Mouse (Mus musculus): ENCODE data around the gene Chit1.

Gene Chit1

DNA sequence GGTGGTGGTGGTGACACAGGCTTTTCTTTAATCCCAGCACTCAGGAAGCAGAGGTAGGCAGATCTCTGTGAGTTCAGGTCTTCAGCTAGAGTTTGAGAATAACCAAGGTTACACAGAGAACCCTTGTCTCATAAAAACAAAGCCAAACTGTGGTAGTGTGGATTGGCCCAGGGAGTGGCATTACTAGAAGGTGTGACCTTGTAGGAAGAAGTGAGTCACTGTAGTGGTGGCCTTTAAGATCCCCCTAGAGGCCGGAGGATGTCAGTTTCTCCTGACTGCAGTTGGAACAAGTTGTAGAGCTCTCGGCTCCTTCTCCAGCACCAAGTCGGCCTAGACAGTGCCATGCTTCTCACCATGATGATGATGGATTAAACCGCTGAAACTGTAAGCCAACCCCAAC is at the start of gene Chit1:
Gene Chit1, plus strand, starts transcription at position 264 of the 400 bp plus-strand sequence.
- DNase-seq: no peak

DNA sequence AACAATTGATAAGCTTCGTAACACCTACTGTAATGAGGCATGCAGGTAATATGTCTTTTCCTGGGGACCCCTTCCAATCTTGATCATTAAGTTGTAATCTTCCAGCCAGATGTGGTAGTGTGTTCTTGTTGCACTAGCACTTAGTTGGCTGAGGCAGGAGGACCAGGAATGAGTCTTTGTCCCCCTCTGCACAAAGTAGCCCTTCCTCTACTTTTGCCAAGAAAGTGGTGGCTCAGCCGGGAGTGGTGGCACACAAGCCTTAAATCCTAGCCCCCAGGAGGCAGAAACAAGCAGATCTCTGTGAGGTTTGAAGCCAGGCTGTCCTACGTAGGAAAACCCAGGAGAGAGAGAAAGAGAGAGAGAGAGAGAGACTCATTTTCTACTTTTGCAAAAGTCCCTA is 49.1 kb upstream of the Chit1 start:
- no peak for DNase-seq

DNA sequence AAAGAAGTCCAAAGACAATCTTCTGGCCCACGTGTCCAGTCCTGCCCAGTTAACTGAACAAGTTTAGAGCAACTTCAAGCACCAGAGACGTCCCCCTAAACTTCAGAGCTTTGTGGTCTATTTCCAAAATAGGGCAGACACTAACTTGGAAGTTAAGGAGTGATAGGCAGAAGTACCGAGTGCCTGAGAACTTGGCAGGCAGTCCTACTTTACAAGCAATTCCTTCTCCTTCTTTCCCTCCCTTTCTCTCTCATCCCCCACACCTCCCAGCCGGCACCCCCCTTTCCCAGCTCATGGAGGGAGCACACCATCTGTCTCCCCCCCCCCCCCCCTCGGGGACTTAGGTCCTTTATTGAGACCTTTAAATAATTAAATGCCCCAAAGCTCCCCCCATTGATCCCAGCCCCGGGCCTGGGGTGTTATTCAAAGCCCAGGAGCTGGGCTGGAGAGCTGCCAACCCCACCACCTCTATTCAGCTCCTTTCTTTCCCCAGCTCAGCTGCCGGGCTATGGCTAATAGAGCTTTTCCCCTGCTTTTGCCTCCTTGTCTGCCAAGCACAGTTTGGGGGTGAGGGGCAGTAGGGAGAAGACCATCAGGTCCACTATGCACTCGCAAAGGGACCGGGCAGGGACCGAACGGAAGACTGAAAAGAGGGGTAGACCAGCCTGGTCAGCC is 48.5 kb upstream of the Chit1 start:
- no peak for DNase-seq

DNA sequence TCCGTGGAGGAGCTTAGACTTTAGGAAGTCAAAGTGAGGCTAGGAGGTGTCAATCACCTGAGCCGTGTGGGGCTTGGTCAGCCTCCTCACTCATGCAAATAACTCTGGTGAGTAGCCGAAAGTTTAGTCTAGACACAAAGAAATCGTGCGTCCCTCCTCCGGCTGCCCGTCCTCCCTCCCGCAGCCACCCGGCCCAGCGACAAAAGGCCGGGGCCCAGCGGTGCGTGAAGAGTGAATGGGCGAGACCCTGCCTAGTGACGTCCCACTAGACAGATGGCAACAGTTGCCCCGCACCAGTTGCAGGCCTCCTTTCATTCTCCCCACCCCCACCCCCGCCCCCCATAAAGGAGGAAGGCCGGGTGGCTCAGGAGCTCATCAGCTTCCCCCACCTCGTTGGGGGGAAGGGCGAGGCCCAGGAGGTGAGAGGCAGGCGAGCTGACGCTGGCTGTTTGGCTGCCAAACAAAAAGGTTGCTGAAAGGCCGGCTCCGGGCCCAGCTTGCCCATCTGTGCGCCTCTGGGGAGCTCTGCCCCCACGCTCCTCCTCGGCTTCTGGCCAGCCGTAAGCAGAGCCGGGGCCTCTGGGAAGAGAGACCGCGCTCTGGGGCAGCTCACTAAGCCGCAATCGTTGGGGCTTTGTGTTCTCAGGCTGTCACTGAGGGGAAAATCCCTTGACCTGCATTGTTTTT is 47.8 kb upstream of the Chit1 start:
- peak; percentile 73 to 79 for DNase-seq

DNA sequence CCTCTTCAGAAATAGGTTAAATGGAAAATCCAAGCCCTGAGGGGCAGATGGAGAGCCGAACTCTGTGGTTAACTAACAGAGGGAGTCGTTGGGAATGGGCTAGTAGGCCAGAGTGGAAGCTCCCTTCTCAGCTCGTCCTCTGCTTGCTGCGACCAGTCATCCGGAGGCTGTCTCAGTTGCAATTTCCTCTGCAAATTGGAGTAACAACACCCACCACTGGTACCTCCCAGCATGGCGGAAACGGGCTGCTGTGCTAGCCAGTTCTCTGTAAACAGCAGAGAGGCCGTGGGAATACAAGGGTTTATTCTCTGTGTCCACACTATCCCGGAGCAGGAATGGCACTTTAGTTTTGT is 47.3 kb upstream of the Chit1 start:
- peak in 1 of 2 experiments; percentile 64 for DNase-seq

DNA sequence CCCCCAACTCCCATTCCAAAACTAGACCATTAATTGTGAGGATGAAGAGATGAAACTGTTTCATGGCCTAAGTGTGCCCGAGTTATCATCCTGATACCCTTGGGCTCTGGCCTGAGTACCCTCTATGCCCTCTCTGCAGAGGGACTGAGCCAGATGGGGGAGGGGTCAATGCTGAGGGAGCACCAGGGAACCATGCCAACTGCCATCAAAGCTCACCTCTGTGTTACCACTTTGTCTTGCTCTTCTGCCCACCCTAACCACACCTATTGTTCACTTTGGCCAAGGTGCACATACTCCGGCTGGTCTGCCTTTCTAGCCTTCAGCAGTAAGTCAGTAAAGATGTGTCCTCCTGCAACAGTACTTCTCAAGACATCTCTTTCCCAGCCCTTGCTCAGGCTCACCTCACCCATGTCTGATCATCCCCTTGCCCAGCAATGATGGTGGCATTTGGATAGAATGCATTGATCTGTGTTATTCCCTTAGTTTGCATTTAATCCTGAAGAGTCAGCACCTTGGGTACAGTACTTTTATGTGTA is 46.7 kb upstream of the Chit1 start:
- no peak for DNase-seq

DNA sequence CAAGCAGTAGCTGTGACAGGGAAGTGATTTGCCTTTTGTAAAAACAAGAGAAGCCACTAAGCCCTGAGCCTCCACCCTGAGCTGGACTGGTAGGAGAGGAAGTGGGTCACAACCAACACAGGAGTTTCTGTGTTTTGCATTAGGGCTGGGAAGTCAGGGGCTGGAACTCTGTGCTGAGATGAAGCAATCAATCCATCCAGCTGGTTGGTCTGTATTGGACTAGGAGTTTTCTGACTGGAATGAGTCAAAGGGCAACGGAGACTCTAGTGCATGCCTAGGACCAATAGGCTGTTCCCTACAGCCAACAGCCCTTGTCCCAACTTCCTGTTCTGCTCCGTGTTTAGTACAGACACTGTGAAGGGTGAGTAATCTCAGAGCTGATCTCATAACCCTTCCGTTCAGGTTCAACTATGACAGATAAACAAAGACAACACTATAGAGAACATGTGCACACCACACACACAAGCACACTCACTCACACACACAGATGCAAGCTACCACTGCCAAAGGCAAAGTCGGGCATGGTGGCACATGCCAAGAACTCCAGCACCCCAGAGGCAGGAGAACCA is 45.7 kb upstream of the Chit1 start:
- peak; percentile 72 to 76 for DNase-seq

DNA sequence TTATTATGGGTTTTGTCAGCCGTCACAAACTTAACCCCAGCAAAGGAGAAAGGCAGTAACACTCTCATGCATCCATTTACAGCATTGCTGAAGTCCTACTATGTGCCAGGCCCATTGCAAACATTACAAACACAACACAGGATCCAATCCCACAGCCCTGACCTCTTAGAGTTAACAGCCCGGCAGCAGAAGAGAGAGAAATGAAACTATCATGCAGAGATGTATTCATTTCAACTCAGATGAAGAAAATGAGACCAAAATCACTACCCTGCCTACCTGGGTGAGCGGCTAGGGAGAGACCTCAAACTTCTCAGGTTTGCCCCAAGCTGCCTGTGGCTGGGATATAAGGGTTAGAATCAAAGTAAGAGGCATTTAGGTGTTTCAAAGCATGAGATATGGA is 44.5 kb upstream of the Chit1 start:
- no peak for DNase-seq

DNA sequence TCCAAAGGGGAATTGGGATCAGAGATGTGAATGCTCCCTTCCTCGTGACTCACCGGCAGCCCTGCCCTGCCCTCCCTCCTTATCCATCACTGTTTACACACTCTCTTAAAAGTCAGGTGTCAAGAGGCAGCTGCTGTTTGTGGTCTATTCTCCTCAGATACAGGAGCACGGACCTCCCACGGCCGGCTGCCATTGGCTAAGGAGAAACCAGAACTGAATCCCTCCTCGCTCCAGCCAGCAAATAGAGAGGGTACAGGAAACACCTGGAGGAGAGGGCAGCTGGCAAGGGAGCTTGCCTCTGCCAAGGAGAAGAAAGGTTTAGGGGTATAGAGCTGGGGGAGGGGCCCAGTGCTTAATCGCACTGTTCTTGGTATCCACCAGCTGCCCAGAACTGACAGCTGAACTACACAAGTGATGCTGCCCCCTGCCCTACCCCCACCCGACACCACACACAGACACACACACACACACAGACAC is 43.9 kb upstream of the Chit1 start:
- peak; percentile 93 to 95 for DNase-seq

DNA sequence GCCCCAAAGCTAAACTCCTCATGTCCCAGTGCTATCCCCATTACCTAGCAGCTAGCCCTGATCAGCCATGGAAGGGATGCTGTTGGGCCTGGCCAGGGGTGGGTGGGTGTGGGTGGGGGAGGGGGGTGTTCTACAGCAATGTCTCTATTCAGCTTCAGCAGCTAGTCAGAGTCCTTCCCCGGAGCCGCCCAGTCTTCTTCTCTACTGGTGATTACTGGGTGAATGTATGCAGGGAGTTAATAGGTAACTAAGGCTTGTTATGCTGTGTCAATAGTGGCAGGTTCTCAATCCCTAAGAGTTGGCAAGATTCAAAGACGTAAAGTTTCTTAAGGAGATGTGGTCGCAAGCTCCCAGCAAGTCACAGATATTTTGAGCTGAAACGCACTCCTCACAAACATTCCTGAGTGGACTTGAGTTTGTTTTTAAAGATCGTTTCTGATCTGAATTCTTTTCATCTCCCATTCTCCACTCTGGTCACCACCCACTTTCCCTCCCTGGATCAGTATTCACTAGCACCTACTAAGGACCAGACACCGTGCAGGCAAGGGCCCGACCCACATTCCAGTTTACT is 40.9 kb upstream of the Chit1 start:
- no peak for DNase-seq

DNA sequence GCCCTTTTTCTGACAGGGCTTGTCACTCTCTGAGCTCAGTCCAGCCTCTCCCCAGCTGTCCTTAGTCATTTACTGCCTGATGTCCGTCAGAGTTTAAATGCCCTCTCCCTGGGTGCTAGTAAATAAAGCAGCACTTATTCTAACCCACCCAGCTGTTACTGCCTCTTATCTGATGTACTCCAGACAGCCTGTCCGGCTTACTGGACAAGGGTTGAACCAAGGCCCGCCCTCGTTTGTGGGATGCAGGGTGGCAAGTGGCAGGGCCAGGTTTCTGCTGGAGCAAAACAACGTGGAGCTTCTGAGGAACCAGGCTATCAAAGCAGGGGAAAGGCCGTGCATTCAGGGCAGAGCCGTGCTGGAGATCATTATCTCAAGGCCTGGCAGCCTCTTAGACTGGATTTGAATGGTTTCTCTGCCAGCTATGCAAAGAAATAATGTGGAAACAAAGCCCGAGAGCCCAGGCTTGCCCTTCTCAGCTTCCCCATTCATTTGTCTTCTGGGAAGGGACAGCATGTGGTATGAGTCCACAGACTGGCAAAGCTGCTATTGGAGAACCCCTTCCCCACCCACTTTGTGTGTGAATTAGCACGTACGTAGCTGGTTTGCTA is 39.5 kb upstream of the Chit1 start:
- peak; percentile 82 to 89 for DNase-seq

DNA sequence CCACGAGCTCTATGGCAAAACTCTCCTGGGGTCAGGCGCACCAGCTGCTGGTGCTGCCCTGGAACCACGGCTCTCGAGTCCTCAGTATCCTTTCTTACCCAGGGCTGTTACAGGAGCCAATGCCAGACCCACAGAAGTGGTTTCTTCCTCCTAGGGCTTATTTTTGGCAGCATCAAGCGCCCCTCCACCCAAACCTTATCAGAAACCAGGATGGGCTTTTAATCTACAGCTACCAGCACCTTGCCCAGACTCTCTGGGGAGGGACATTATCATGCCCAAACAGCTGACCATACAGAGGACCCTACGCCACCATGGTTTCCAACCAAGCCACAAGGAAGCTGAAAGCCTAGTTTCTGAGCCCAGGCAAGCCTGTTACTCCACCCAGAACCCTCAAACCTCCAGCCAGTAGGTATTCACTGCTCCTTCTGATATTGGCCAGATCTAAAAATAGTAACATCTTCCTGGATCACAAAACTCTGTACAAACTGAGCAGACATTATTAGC is 37.9 kb upstream of the Chit1 start:
- no peak for DNase-seq

DNA sequence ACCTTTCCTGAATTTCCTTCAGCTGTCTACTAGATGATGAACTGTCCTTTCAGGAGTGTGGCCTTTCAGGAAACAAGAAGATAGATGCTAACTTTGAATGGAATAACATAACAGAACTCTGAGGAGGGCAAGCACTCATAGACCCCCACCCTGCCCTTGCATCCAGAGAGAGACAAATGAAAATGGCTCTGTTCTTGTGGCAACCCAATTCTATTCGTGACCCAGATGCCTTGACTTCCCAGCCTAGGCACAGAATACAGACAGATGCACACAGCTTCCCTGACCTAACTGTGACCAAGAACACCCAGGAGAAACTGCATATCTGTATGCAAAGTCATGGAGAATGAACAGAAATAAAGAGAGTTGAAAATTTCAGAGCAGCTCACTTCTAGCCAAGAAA is 37.4 kb upstream of the Chit1 start:
- DNase-seq: no peak

DNA sequence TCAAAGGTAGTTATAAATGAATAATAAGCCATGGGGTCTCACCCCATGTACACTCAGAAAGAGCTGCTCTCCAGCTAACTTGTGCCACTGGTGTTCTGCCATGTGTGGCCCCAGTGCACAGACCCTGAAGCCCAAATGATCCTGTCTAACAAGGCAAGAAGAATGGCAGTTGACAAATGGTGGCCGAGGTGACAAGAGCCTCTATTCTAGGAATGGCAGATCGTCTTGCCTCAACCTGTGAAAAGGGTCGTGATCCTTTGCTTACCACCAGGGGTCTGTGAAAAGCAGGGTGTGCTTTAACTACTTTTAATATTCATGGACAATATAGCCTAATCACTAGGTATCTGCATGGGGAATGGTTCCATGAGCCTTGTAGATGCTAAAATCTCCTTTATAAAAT is 36.9 kb upstream of the Chit1 start:
- DNase-seq: no peak

DNA sequence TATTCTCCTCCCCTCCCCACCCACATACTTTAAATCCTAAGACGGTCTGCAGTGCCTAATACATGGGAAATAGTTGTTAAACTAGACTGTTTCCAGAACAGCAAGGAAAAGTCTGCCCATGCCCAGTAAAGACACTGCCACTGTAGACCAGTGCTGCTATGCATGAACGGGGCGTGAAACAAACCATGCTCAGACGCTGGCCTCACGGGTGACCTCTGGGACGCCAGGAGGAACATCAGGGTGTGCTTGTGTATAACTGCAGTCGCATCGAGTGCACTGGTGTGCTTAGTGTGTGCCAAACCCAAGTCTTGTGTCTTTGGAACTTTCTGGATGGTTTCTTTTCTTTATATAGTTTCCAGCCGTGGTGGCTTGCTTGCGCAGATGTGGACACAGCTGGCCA is 36.4 kb upstream of the Chit1 start:
- no peak for DNase-seq

DNA sequence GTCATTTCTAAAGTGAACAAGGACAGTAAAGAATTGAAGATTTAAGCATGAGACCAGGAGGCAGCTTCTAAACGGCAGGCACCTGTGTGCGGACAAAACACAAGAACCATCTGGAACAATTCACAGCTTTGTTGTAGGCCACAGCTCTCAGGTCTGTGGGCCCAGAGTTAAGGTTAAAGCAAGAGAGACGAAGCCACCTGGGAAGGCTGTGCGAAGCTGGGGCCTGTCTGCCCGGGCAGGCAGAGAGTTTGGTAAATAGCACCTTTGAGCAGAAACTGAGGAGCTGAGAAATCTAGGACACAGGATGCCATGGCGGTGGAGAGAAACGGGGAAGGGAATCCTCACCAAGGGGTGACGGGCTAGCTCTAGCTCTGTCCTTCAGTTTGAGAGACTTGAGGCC is 35.5 kb upstream of the Chit1 start:
- no peak for DNase-seq

DNA sequence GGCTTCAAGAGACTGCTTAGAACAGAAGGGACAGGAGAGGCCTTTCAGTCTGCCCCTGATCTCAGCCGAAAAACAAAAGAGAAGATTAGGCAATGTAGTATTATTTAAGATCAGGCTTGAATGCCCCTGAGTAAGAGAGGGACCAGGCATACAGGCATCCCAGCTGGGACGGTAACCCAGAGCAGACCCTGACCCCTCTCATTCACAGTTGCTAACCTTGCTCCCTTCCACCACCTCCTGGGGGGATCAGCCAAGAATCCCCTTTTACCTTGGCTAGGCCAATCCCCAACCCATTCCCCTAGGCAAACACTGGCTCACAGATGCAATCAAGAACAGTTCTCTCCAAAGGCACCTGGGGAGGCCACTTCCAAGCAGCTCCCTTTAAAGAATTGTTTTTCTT is 34.3 kb upstream of the Chit1 start:
- no peak for DNase-seq

DNA sequence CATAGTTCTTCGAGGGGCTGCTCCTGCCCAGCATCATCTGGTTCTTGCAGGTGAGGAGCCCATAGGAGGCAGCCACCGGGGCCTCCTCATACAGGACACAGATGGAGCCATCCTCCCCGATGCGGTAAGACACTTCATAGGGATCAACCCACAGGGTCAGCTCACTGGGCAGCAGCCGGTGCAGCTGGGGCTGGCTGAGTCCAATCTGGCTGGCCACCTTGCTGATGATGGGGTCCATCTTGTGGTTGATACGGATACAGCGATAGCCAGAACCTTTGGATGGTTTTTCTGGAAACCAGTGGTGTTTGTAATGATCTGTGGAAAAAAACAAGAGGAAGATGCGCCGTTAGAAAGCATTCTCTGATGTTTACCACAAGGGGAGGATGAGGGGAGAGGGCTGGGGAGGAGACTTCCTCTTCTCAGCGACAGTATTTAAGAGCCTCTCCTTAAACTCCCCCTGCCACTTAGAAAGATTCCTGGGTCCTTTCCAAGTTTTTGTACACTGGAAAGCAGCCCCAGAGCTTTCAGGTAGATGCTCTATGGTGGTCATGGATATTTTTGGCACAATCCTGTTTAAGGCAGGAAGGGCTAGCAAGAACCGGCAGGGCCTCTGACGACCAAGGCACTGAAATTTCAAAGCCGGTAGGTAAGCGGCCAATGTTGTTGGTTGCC is 33.5 kb upstream of the Chit1 start:
- peak in 1 of 2 experiments; percentile 66 for DNase-seq

DNA sequence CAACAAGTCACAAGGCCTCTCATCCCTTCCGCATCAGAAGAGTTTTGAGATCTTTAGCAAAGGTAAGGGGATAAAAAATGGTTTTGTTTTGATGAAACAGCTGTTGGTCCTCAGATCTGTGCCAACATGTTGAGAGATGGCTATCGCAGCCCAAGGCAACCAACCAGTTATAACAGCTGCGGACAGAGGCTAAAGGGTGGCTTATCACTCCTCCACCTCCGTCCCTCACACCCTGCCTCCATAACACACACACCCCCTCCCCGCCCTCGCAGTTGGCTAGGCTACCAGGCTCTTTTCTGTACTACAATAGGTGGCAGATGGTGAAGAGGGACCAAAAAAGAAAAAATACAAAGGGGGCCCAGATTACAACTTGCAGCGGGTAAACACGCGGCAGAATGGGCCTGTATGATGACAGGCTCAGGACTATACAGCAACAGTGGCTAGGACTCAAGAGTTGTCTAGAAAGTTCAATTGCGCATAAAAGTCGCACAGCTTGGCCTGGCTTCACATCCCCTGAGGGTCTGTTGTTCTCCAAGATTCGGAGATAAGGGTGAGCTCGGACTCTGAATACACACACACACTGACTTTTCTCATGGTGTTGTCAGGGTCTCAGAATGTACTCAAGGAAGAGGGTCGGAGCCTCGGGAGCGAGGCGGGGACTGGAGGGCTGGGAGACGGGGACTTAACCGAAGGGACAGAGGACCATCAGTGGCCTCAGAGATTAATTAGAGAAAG is 32.8 kb upstream of the Chit1 start:
- peak in 1 of 2 experiments; percentile 57 for DNase-seq

DNA sequence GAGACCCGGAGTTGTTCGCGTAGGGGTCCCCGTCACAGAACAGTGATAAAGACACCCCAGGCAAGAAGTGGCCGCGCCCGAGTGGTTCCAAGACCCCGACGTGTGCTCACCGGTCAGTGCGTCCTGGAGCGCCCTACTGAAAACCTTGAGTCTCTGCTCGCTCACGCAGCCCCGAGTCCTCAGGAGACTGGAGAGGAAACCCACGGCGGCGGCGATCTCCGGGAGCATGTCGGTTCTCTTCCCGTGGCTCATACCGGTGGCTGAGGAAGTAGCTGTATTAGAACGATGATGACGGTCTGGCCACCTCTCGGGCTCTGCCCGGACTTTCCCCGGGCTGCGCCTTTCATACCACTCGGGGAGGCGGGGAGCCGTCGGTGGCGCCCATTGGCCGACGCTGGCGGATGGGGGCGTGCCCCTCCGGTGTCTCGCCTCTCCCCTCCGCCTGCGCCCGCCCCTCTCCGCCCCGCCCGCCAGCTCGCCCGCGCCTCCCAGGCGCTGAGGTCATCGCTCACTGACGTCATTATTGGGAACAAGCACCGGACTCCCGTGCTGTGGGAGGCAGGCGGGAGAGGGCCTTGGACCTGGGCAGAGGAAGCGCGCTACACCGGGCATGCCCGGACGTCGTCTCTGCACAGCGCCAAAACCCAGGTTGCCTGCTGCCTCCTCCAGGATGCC is 32.1 kb upstream of the Chit1 start, which contains the start of gene Btg2:
Gene Btg2, minus strand, starts transcription at position 319 of the 675 bp plus-strand sequence.
- DNase-seq: peak; percentile 98 to 99
